ENCODE assay signal across 23 mouse cellular contexts in genomic region chr10:95951346-95951745, GRCm38 (mm10).
"Had no signal": no experiment of that assay in that cellular context is flagged by ENCODE, and none has a peak within 500 bp of the region (broad histone marks: within the 10 kb centered on the region; RNA-seq: fewer than 3 reads in every experiment).

No protein-coding gene starts in this region.

- H3K9ac ChIP-seq: limb, embryonic 12.5 days; limb, embryonic 15.5 days; liver, embryonic 14.5 days; liver, postnatal 0 days; lung, embryonic 15.5 days; neural tube, embryonic 12.5 days; neural tube, embryonic 15.5 days had no signal

- H3K4me3 ChIP-seq: layer of hippocampus, adult 2 months; limb, embryonic 12.5 days; limb, embryonic 15.5 days; lung, embryonic 15.5 days; neural tube, embryonic 12.5 days; neural tube, embryonic 15.5 days had no signal

- H3K4me1 ChIP-seq: limb, embryonic 12.5 days; limb, embryonic 15.5 days; lung, embryonic 15.5 days; neural tube, embryonic 12.5 days; neural tube, embryonic 15.5 days had no signal

- DNase-seq: kidney, adult 18-20 months; kidney, adult 9 months; kidney, postnatal 25 days; layer of hippocampus, adult 9-11 months; liver, postnatal 0 days; lung, postnatal 10 days; lung, postnatal 4 days; right cerebral cortex, adult 18-20 months; right cerebral cortex, postnatal 14 days; right cerebral cortex, postnatal 4 days; thymus, adult 2 months; thymus, postnatal 14 days; thymus, postnatal 4 days had no signal

- H3K36me3 ChIP-seq: limb, embryonic 12.5 days; limb, embryonic 15.5 days; lung, embryonic 15.5 days; neural tube, embryonic 12.5 days; neural tube, embryonic 15.5 days had no signal

- H3K9me3 ChIP-seq: limb, embryonic 12.5 days; limb, embryonic 15.5 days; lung, embryonic 15.5 days; neural tube, embryonic 12.5 days; neural tube, embryonic 15.5 days had no signal

- H3K27ac ChIP-seq: layer of hippocampus, adult 2 months; limb, embryonic 12.5 days; limb, embryonic 15.5 days; liver, embryonic 14.5 days; lung, embryonic 15.5 days; neural tube, embryonic 12.5 days; neural tube, embryonic 15.5 days; stomach, postnatal 0 days had no signal

- ATAC-seq: liver, postnatal 0 days had no signal

- H3K27me3 ChIP-seq: limb, embryonic 12.5 days; limb, embryonic 15.5 days; lung, embryonic 15.5 days; neural tube, embryonic 12.5 days; neural tube, embryonic 15.5 days had no signal

- H3K4me2 ChIP-seq: limb, embryonic 12.5 days; limb, embryonic 15.5 days; liver, embryonic 11.5 days; lung, embryonic 15.5 days; midbrain, embryonic 11.5 days; neural tube, embryonic 12.5 days; neural tube, embryonic 15.5 days had no signal
